Comparison of ENCODE assay signal across 28 mouse cellular contexts in the genomic region with DNA sequence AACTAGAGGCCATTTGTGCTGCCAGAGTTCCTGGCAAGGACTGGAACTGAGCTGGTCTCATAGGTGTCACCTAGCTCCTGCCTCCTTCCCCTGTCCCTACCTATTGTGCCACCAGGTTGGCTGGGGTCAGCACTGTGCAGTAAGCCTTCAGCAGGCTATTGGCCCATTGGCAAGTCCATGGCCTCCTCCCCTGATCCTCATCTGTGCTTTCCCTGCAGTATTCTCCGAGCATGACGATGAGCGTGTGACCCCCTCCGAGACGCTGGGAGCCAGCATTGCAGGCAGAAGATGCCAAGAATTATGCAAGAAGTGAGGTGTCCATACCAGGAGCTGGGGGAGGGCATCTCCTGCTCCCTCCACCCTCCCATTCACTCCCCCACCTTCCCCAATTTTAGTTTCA. TPM values are rescaled to one million over a fixed set of nuclear protein-coding genes. Genes with fewer than 3 reads are reported as not detected.
DNase-seq lines count a peak whose midpoint lies in the region; ATAC-seq lines count a peak whose summit lies in the region.
"Had no signal": no experiment of that assay in that cellular context is flagged by ENCODE, and none has a peak within 500 bp of the region (broad histone marks: within the 10 kb centered on the region; RNA-seq: fewer than 3 reads in every experiment).

No protein-coding gene starts in this region.

- H3K27ac ChIP-seq in limb, embryonic 12.5 days, result 0 out of 2 replicates have a peak overlapping the region, but pooled peaks have one; percentile 7
- H3K27ac ChIP-seq in limb, embryonic 10.5 days, result no peak overlapping the region
- H3K27ac ChIP-seq in hindbrain, embryonic 13.5 days, result no peak overlapping the region
- H3K27ac ChIP-seq: embryonic facial prominence, embryonic 10.5 days; forebrain, embryonic 15.5 days; heart, embryonic 13.5 days; midbrain, embryonic 10.5 days; neural tube, embryonic 13.5 days; stomach, embryonic 15.5 days had no signal

- no peaks in the 10 kb centered on the region for H3K4me1 ChIP-seq in limb, embryonic 12.5 days (replicated peaks)
- peaks cover 6% of the 10 kb centered on the region; the same call in 1 of the 2 replicates for H3K4me1 ChIP-seq in limb, embryonic 10.5 days
- H3K4me1 ChIP-seq in hindbrain, embryonic 13.5 days (replicated peaks), result 0 out of 2 replicates have a peak, but pooled peaks cover 2% of the 10 kb centered on the region
- H3K4me1 ChIP-seq: embryonic facial prominence, embryonic 10.5 days; forebrain, embryonic 15.5 days; heart, embryonic 13.5 days; neural tube, embryonic 13.5 days; stomach, embryonic 15.5 days had no signal

- 87% methylated on average over 5 of the region's 5 CpGs for WGBS in limb, embryonic 12.5 days
- 91% methylated on average over 5 of the region's 5 CpGs for WGBS in limb, embryonic 10.5 days
- WGBS in hindbrain, embryonic 13.5 days, result 89% methylated on average over 5 of the region's 5 CpGs

- 0 out of 2 replicates have a peak, but pooled peaks have one; percentile 33 for ATAC-seq in frontal cortex, adult (ENCODE audit: low TSS enrichment)
- ATAC-seq in limb, embryonic 12.5 days (ENCODE audit: insufficient number of reproducible peaks, insufficient read depth, low FRiP score, low TSS enrichment, low read depth), result no peak
- ATAC-seq in hindbrain, embryonic 13.5 days (ENCODE audit: low FRiP score), result no peak
- ATAC-seq: forebrain, embryonic 15.5 days; liver, postnatal 0 days; midbrain, embryonic 16.5 days had no signal

- H3K4me3 ChIP-seq in limb, embryonic 12.5 days (replicated peaks), result no peak overlapping the region
- H3K4me3 ChIP-seq in limb, embryonic 10.5 days, result no peak overlapping the region
- no peak overlapping the region for H3K4me3 ChIP-seq in hindbrain, embryonic 13.5 days
- H3K4me3 ChIP-seq: embryonic facial prominence, embryonic 10.5 days; forebrain, embryonic 15.5 days; heart, embryonic 13.5 days; midbrain, embryonic 10.5 days; myocyte; neural tube, embryonic 13.5 days; stomach, embryonic 15.5 days had no signal

- DNase-seq in cerebellum, adult 11-12 months, result peak; percentile 59
- DNase-seq in cerebellum, adult 9-10 months, result no peak
- DNase-seq in frontal cortex, postnatal 14 days (ENCODE audit: low spot score in 2 of 2), result no peak
- DNase-seq in limb, embryonic 10.5 days (ENCODE audit: low spot score), result no peak
- DNase-seq in NIH3T3 (ENCODE audit: low read depth), result peak; percentile 29
- DNase-seq: heart, postnatal 14 days; kidney, adult 11 months; kidney, postnatal 4 days; liver, postnatal 0 days; lung, postnatal 36 days; right cerebral cortex, adult 18-20 months; right cerebral cortex, postnatal 4 days; thymus, adult 18-20 months; thymus, postnatal 36 days had no signal

- H3K9me3 ChIP-seq in limb, embryonic 12.5 days, result no peaks in the 10 kb centered on the region
- H3K9me3 ChIP-seq in limb, embryonic 10.5 days (replicated peaks), result no peaks in the 10 kb centered on the region
- no peaks in the 10 kb centered on the region for H3K9me3 ChIP-seq in hindbrain, embryonic 13.5 days
- H3K9me3 ChIP-seq: embryonic facial prominence, embryonic 10.5 days; forebrain, embryonic 15.5 days; heart, embryonic 13.5 days; midbrain, embryonic 10.5 days; neural tube, embryonic 13.5 days; stomach, embryonic 15.5 days had no signal

- peaks cover 80% of the 10 kb centered on the region for H3K36me3 ChIP-seq in limb, embryonic 12.5 days
- H3K36me3 ChIP-seq in limb, embryonic 10.5 days, result peaks cover 75% of the 10 kb centered on the region
- peaks cover 56% of the 10 kb centered on the region for H3K36me3 ChIP-seq in hindbrain, embryonic 13.5 days

- no peaks in the 10 kb centered on the region for H3K27me3 ChIP-seq in limb, embryonic 12.5 days
- H3K27me3 ChIP-seq in limb, embryonic 10.5 days (ENCODE audit: low read depth, poor library complexity, severe bottlenecking), result no peaks in the 10 kb centered on the region
- no peaks in the 10 kb centered on the region for H3K27me3 ChIP-seq in hindbrain, embryonic 13.5 days
- H3K27me3 ChIP-seq: forebrain, embryonic 15.5 days; heart, embryonic 13.5 days; neural tube, embryonic 13.5 days; stomach, embryonic 15.5 days had no signal

- H3K9ac ChIP-seq in limb, embryonic 12.5 days (replicated peaks), result no peak overlapping the region
- H3K9ac ChIP-seq in hindbrain, embryonic 13.5 days, result no peak overlapping the region
- H3K9ac ChIP-seq: forebrain, embryonic 15.5 days; heart, embryonic 13.5 days; liver, postnatal 0 days; neural tube, embryonic 13.5 days; stomach, embryonic 15.5 days had no signal

- H3K4me2 ChIP-seq in limb, embryonic 12.5 days, result no peak overlapping the region
- H3K4me2 ChIP-seq in hindbrain, embryonic 13.5 days, result no peak overlapping the region
- H3K4me2 ChIP-seq: forebrain, embryonic 15.5 days; heart, embryonic 13.5 days; liver, embryonic 11.5 days; neural tube, embryonic 13.5 days; stomach, embryonic 15.5 days had no signal

RNA-seq across cellular contexts. Expression of gene Mrpl37, which starts 18.9 kb away (rescaled TPM):
- 97.8 and 102 TPM in 2 replicates for polyA plus RNA-seq in limb, embryonic 12.5 days (2016; fragmentation: Nextera tagmentation; extraction: Ambion mirVana)
- 145 and 167 TPM in 2 replicates for polyA plus RNA-seq in limb, embryonic 10.5 days (2016; fragmentation: Nextera tagmentation; extraction: Ambion mirVana)
- polyA plus RNA-seq in hindbrain, embryonic 13.5 days (2015; fragmentation: Nextera tagmentation; extraction: Ambion mirVana), result 76.4 and 76.6 TPM in 2 replicates

RNA-seq across cellular contexts. Expression of gene Cyb5rl, which starts 19.0 kb away (rescaled TPM):
- 4.6 and 7.1 TPM in 2 replicates for polyA plus RNA-seq in limb, embryonic 12.5 days (2016; fragmentation: Nextera tagmentation; extraction: Ambion mirVana)
- 11.7 and 12.6 TPM in 2 replicates for polyA plus RNA-seq in limb, embryonic 10.5 days (2016; fragmentation: Nextera tagmentation; extraction: Ambion mirVana)
- polyA plus RNA-seq in hindbrain, embryonic 13.5 days (2015; fragmentation: Nextera tagmentation; extraction: Ambion mirVana), result 4.7 and 5.4 TPM in 2 replicates

RNA-seq across cellular contexts. Expression of gene Cdcp2, which starts 48.9 kb away (rescaled TPM):
- polyA plus RNA-seq in limb, embryonic 12.5 days (2016; fragmentation: Nextera tagmentation; extraction: Ambion mirVana), result not detected in 2 replicates
- polyA plus RNA-seq in limb, embryonic 10.5 days (2016; fragmentation: Nextera tagmentation; extraction: Ambion mirVana), result 0.11 TPM in 1 of 2 replicates, not detected in the other
- 0.06 TPM in 1 of 2 replicates, not detected in the other for polyA plus RNA-seq in hindbrain, embryonic 13.5 days (2015; fragmentation: Nextera tagmentation; extraction: Ambion mirVana)
- polyA plus RNA-seq: cortical plate, adult 2 months; forebrain, embryonic 15.5 days; heart, embryonic 13.5 days; limb, embryonic 11.5 days; liver, embryonic 11.5 days; liver, postnatal 0 days; midbrain, embryonic 16.5 days; myocyte; neural tube, embryonic 13.5 days; stomach, embryonic 15.5 days had no signal

Comparison
In these comparisons a context has a peak if more than half of its experiments do, and no peak if none do; other contexts are left out.
1. DNase-seq: peak in cerebellum, adult 11-12 months (single experiment) and NIH3T3 (single experiment); none in cerebellum, adult 9-10 months (single experiment), frontal cortex, postnatal 14 days (0 of 2) and limb, embryonic 10.5 days (single experiment).